In the genomic region with DNA sequence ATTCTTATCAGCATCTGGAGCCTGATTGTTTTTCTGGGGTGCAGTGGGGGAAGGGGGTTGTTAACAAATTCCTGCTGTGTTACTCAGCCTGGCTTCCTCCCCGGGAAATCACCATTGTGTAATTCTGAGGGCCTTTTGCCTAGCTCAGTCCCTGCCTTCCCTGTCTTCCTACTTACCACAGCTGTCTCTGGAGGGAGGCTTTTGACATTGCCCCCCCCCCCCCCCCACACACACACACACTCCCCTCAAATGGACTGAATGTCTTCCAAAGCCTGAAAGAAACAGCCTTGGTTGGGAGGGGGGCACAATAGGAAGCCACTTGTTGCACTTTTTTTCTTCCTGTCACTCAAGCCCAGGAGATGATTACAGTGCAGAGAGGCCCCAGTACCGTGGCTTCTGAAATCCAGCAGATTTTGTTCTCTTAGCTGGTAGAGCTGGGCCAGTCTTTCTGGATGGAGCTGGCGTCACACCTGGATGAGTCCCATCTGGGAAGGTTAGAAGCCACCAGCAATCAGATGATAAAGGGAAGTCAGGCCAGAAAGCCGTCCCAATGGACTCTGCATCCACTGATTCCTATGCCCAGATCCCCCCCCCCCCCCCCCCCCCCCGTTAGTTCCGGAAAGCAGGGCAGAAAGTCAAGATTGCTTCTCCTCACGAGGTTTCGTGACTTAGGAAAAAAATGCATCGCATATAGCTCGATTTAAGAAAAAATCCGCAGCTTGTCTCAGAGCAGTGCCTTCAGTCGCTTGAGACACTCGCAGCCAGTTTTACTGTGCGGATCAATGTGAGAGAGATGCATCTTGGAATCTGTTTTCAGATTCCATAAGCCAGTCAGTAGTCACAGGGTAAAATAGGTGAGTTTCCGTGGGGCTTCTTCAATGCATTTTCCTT, we compare ENCODE assay signal across 8 mouse cellular contexts. TPM values are rescaled to one million over a fixed set of nuclear protein-coding genes. Genes with fewer than 3 reads are reported as not detected.
DNase-seq lines count a peak whose midpoint lies in the region; ATAC-seq and TF ChIP-seq lines count a peak whose summit lies in the region.

No protein-coding gene starts in this region.

- no peak for TF ChIP-seq POLR2A in cerebellum, adult 2 months (IDR thresholded peaks at IDR 0.05; ENCODE audit: borderline replicate concordance, insufficient read depth, low read length)

- no peak for TF ChIP-seq CTCF in cerebellum, adult 2 months (IDR thresholded peaks at IDR 0.05; ENCODE audit: borderline replicate concordance, insufficient read depth, low read depth, low read length)

- peak; percentile 20; the same call in 1 of the 2 replicates for ATAC-seq in heart, embryonic 13.5 days (ENCODE audit: extremely low read depth, insufficient number of reproducible peaks, low FRiP score, low TSS enrichment)

- H3K4me3 ChIP-seq in cerebellum, adult 2 months (replicated peaks; ENCODE audit: insufficient read depth, low read depth, low read length), result no peak overlapping the region
- peak overlapping the region; percentile 36 for H3K4me3 ChIP-seq in embryonic facial prominence, embryonic 10.5 days
- no peak overlapping the region for H3K4me3 ChIP-seq in heart, embryonic 13.5 days
- H3K4me3 ChIP-seq in macrophage (ENCODE audit: inconsistent target), result no peak overlapping the region

- H3K27me3 ChIP-seq in cerebellum, adult 2 months (ENCODE audit: control insufficient read depth, insufficient read depth, low read length), result no peaks in the 10 kb centered on the region
- no peaks in the 10 kb centered on the region for H3K27me3 ChIP-seq in embryonic facial prominence, embryonic 10.5 days (replicated peaks; ENCODE audit: low read depth, poor library complexity, severe bottlenecking)
- H3K27me3 ChIP-seq in heart, embryonic 13.5 days (replicated peaks), result no peaks in the 10 kb centered on the region

- H3K4me2 ChIP-seq in heart, embryonic 13.5 days, result peak overlapping the region; percentile 52

- 34% methylated on average over 15 of the region's 15 CpGs for WGBS in cerebellum, adult 2 months
- 10% methylated on average over 15 of the region's 15 CpGs for WGBS in embryonic facial prominence, embryonic 10.5 days
- WGBS in heart, embryonic 13.5 days, result 17% methylated on average over 15 of the region's 15 CpGs
- 26% methylated on average over 12 of the region's 15 CpGs for WGBS in macrophage (ENCODE audit: missing documents)

- H3K9me3 ChIP-seq in embryonic facial prominence, embryonic 10.5 days, result no peaks in the 10 kb centered on the region
- no peaks in the 10 kb centered on the region for H3K9me3 ChIP-seq in heart, embryonic 13.5 days

- peaks cover 43% of the 10 kb centered on the region for H3K79me2 ChIP-seq in macrophage (ENCODE audit: inconsistent target)

- DNase-seq in cerebellum, adult 2 months, result no peak
- DNase-seq in cerebellum, adult 9-10 months, result no peak
- peak; percentile 54 for DNase-seq in embryonic facial prominence, embryonic 10.5 days (ENCODE audit: low spot score)
- DNase-seq in kidney, postnatal 10 days, result peak; percentile 59
- DNase-seq in MN1 (ENCODE audit: low spot score), result no peak
- DNase-seq in thymus, postnatal 14 days, result no peak

- no peaks in the 10 kb centered on the region; the same call in 1 of the 2 replicates for H3K4me1 ChIP-seq in cerebellum, adult 2 months (ENCODE audit: control insufficient read depth, insufficient read depth, low read length)
- H3K4me1 ChIP-seq in embryonic facial prominence, embryonic 10.5 days, result peaks cover 22% of the 10 kb centered on the region
- H3K4me1 ChIP-seq in heart, embryonic 13.5 days, result peaks cover 54% of the 10 kb centered on the region

- peaks cover 31% of the 10 kb centered on the region for H3K36me3 ChIP-seq in embryonic facial prominence, embryonic 10.5 days (replicated peaks)
- peaks cover 38% of the 10 kb centered on the region for H3K36me3 ChIP-seq in heart, embryonic 13.5 days
- peaks cover 24% of the 10 kb centered on the region; the same call in 1 of the 2 replicates for H3K36me3 ChIP-seq in macrophage (ENCODE audit: inconsistent target)

- 0 out of 2 replicates have a peak overlapping the region, but pooled peaks have one; percentile 13 for H3K27ac ChIP-seq in cerebellum, adult 2 months (ENCODE audit: insufficient read depth, low read length)
- peak overlapping the region; percentile 59 for H3K27ac ChIP-seq in embryonic facial prominence, embryonic 10.5 days (replicated peaks)
- H3K27ac ChIP-seq in heart, embryonic 13.5 days (replicated peaks), result peak overlapping the region; percentile 84
- H3K27ac ChIP-seq in macrophage, result peak overlapping the region; percentile 99

- peak overlapping the region; percentile 47 for H3K9ac ChIP-seq in heart, embryonic 13.5 days

RNA-seq across cellular contexts. Expression of a gene that starts 9.3 kb away (rescaled TPM):
- 11.8 and 12.3 TPM in 2 replicates for polyA plus RNA-seq in cerebellum, adult 2 months (2012; rRNA removed)
- polyA plus RNA-seq in embryonic facial prominence, embryonic 10.5 days (2016; fragmentation: Nextera tagmentation; extraction: Ambion mirVana), result 39.5 and 43.2 TPM in 2 replicates
- 63.8 and 64.3 TPM in 2 replicates for polyA plus RNA-seq in heart, embryonic 13.5 days (2015; fragmentation: Nextera tagmentation; extraction: Ambion mirVana)
- total RNA-seq in macrophage (2018; cell fraction: chromatin; rRNA removed), result 1,000 to 10,000 TPM in 5 of 26 experiments, 100 to 1,000 TPM in 21; 214 to 1,575 (median 623) TPM
- 1,000 to 10,000 TPM in 3 of 26 experiments, 100 to 1,000 TPM in 23; 179 to 1,130 (median 488) TPM for total RNA-seq in macrophage (2018; cell fraction: cytosol; rRNA removed)
- 1,000 to 10,000 TPM in 11 of 26 experiments, 100 to 1,000 TPM in 15; 236 to 1,693 (median 931) TPM for total RNA-seq in macrophage (2018; cell fraction: nucleus; rRNA removed)
- polyA plus RNA-seq in macrophage (2018), result 120 to 182 TPM (median 126 TPM) in 3 replicates

Comparison
In these comparisons a context has a peak if more than half of its experiments do, and no peak if none do; other contexts are left out.
1. DNase-seq: peak in embryonic facial prominence, embryonic 10.5 days (single experiment) and kidney, postnatal 10 days (single experiment); none in cerebellum, adult 2 months (0 of 2), cerebellum, adult 9-10 months (single experiment), MN1 (single experiment) and thymus, postnatal 14 days (single experiment).
2. H3K27ac ChIP-seq: peak in every context shown above with its lines; median percentile 99 in macrophage; 84 in heart, embryonic 13.5 days; 59 in embryonic facial prominence, embryonic 10.5 days; 13 in cerebellum, adult 2 months.